Mouse (Mus musculus) midbrain, embryonic 15.5 days (tissue): Measurements from ENCODE around the gene Kcnd3. TPM values are rescaled to one million over a fixed set of nuclear protein-coding genes. Genes with fewer than 3 reads are reported as not detected.

Source experiments
- ATAC-seq: fragments of 200-750 bp; cut with Nextera tagmentation; replicated peaks from 2 replicates; pipeline ENCODE4 v1.8.0; 2017; ENCODE audit warnings: moderate TSS enrichment
- H3K27ac ChIP-seq: fragments of 300-500 bp; sonication (generic); 2 replicates; pipeline ENCODE4 v1.5.1; 2015; ENCODE audit warnings: mild to moderate bottlenecking, inconsistent platforms
- H3K27me3 ChIP-seq: fragments of 300-500 bp; sonication (generic); replicated peaks from 2 replicates; pipeline ENCODE4 v1.6.1; 2015; ENCODE audit warnings: inconsistent platforms
- H3K36me3 ChIP-seq: fragments of 300-500 bp; sonication (generic); replicated peaks from 2 replicates; pipeline ENCODE4 v1.6.1; 2015; ENCODE audit warnings: inconsistent platforms
- H3K4me1 ChIP-seq: fragments of 300-500 bp; sonication (generic); 2 replicates; pipeline ENCODE4 v1.6.1; 2015; ENCODE audit warnings: inconsistent platforms
- H3K4me2 ChIP-seq: fragments of 300-500 bp; sonication (generic); 2 replicates; pipeline ENCODE4 v1.6.1; 2015; ENCODE audit warnings: inconsistent platforms, mild to moderate bottlenecking, moderate library complexity
- H3K4me3 ChIP-seq: fragments of 300-500 bp; sonication (generic); 2 replicates; pipeline ENCODE4 v1.5.1; 2015; ENCODE audit warnings: mild to moderate bottlenecking, inconsistent platforms
- H3K9ac ChIP-seq: fragments of 300-500 bp; sonication (generic); 2 replicates; pipeline ENCODE4 v1.6.1; 2015; ENCODE audit warnings: mild to moderate bottlenecking, inconsistent platforms
- H3K9me3 ChIP-seq: fragments of 300-500 bp; sonication (generic); 2 replicates; pipeline ENCODE4 v1.6.1; 2016; ENCODE audit warnings: inconsistent platforms
- WGBS: fragments of 180-500 bp; shearing (Covaris S2); methylation state at CpG from one replicate; pipeline ENCODE4 v1.1.7; 2015; ENCODE audit warnings: mixed read lengths; 5-methylcytosine and 5-hydroxymethylcytosine counted together
- polyA plus RNA-seq: library from polyadenylated mRNA; unstranded; fragments of >200 nt; fragmentation: Nextera tagmentation; extraction: Ambion mirVana; gene quantifications from 2 replicates; pipeline ENCODE4 v1.2.1, GENCODE M21; 2015

The Kcnd3 gene
- polyA plus RNA-seq, 1 experiment from 2014 or later = 12.5 TPM

GRCm38 (mm10) chr3:105716353-105717000 lies 264.3 kb downstream of the Kcnd3 start:
- H3K9me3 ChIP-seq = no peaks in the 10 kb centered on the region
- no peaks in the 10 kb centered on the region for H3K27me3 ChIP-seq
- WGBS = 65% methylated on average over 18 of the region's 18 CpGs
- H3K4me2 ChIP-seq = no peak overlapping the region
- ATAC-seq = no peak
- H3K9ac ChIP-seq = no peak overlapping the region
- no peak overlapping the region for H3K4me3 ChIP-seq
- H3K27ac ChIP-seq = no peak overlapping the region
- no peaks in the 10 kb centered on the region for H3K36me3 ChIP-seq
- H3K4me1 ChIP-seq = peaks cover 11% of the 10 kb centered on the region

DNA sequence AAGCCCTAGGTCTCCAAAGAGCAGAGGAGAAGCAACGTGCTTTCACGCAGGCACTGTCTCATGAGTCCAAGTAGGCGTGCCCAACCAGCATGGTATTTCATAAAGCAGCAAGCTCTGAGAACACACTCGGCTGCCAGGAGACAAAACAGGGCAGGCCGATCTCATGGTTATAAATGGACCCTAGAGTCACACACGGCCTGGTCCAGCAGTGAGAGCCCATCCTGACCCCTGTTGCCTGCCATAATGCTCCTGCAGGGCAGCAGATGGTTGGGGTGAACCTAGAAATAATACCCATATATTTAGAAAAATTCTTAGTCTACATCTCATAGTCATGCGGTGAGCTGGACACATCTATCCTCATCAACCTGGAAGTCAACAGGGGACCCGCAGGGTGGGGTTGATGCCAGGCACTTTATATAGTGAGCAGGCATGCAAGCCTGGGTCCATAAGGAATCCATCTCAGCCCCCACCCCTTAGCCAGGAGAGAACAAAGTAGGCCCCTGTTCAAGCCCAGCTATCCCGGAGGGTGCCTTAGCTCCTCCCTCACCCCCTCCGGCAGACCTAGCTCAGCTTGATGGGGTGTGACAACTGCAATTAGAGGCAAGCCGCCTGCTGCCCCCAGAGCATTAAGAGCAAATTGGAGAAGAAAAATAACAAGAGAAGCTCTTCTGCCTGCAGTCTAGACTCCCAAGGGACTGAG lies 265.9 kb downstream of the Kcnd3 start:
- Histone ChIP-seq H3K27ac (no peak overlapping the region), H3K4me1 (peaks cover 11% of the 10 kb centered on the region), H3K9ac (no peak overlapping the region), H3K27me3 (no peaks in the 10 kb centered on the region), H3K9me3 (no peaks in the 10 kb centered on the region), H3K4me3 (no peak overlapping the region), H3K4me2 (no peak overlapping the region), H3K36me3 (no peaks in the 10 kb centered on the region)
- WGBS = 54% methylated on average over 11 of the region's 11 CpGs
- peak; percentile 25; the same call in 1 of the 2 replicates for ATAC-seq

GRCm38 (mm10) chr3:105718746-105719145 lies 266.6 kb downstream of the Kcnd3 start:
- Histone ChIP-seq H3K4me1 (peaks cover 11% of the 10 kb centered on the region), H3K27me3 (no peaks in the 10 kb centered on the region), H3K9me3 (no peaks in the 10 kb centered on the region), H3K9ac (no peak overlapping the region), H3K4me3 (no peak overlapping the region), H3K27ac (no peak overlapping the region), H3K4me2 (no peak overlapping the region), H3K36me3 (no peaks in the 10 kb centered on the region)
- ATAC-seq = no peak
- WGBS = 61% methylated on average over 4 of the region's 4 CpGs

- Histone ChIP-seq H3K9me3 (no peaks in the 10 kb centered on the region), H3K27me3 (no peaks in the 10 kb centered on the region), H3K4me2 (no peak overlapping the region), H3K27ac (no peak overlapping the region), H3K9ac (no peak overlapping the region), H3K4me1 (peaks cover 4% of the 10 kb centered on the region), H3K36me3 (no peaks in the 10 kb centered on the region), H3K4me3 (no peak overlapping the region)
- 79% methylated on average over 4 of the region's 4 CpGs for WGBS
- no peak for ATAC-seq
Measured at GRCm38 (mm10) chr3:105719979-105720378, 267.8 kb downstream of the Kcnd3 start.

DNA sequence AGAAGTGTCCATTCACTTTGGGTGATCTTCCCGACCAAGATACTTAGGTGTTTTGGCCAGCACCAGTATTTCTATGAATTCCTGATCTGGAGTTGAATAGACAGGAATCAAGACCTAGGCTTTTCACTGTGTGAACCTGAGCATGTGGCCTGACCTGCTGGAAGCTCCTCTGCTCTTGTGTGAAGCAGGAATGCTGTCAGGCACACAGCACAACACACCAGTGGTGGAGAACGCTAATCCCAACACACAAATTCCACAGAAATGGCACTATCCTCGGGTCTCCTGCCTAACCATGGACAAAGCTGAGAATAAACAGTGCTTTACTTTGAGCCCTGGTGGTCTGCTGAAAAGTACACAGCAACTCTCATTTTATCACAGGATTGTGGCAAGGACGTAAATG lies 268.4 kb downstream of the Kcnd3 start:
- H3K36me3 ChIP-seq = no peaks in the 10 kb centered on the region
- no peaks in the 10 kb centered on the region for H3K27me3 ChIP-seq
- no peak overlapping the region for H3K4me2 ChIP-seq
- H3K4me1 ChIP-seq = peaks cover 4% of the 10 kb centered on the region
- no peak for ATAC-seq
- whole genome bisulfite sequencing = 83% methylated on average over 4 of the region's 4 CpGs
- H3K27ac ChIP-seq = no peak overlapping the region
- H3K9me3 ChIP-seq = no peaks in the 10 kb centered on the region
- H3K4me3 ChIP-seq = no peak overlapping the region
- H3K9ac ChIP-seq = no peak overlapping the region

GRCm38 (mm10) chr3:105721681-105722201 lies 269.6 kb downstream of the Kcnd3 start:
- ATAC-seq = no peak
- WGBS = 66% methylated on average over 2 of the region's 2 CpGs
- H3K36me3 ChIP-seq = no peaks in the 10 kb centered on the region
- no peaks in the 10 kb centered on the region for H3K27me3 ChIP-seq
- H3K4me3 ChIP-seq = no peak overlapping the region
- peaks cover 4% of the 10 kb centered on the region for H3K4me1 ChIP-seq
- no peak overlapping the region for H3K9ac ChIP-seq
- no peak overlapping the region for H3K4me2 ChIP-seq
- H3K9me3 ChIP-seq = no peaks in the 10 kb centered on the region
- no peak overlapping the region for H3K27ac ChIP-seq

GRCm38 (mm10) chr3:105722510-105722909 lies 270.4 kb downstream of the Kcnd3 start:
- ATAC-seq = no peak
- no peaks in the 10 kb centered on the region for H3K9me3 ChIP-seq
- H3K4me1 ChIP-seq = peaks cover 4% of the 10 kb centered on the region
- H3K27ac ChIP-seq = no peak overlapping the region
- H3K27me3 ChIP-seq = no peaks in the 10 kb centered on the region
- H3K9ac ChIP-seq = no peak overlapping the region
- no peaks in the 10 kb centered on the region for H3K36me3 ChIP-seq
- no peak overlapping the region for H3K4me2 ChIP-seq
- 84% methylated on average over 3 of the region's 3 CpGs for WGBS
- H3K4me3 ChIP-seq = no peak overlapping the region

Other genes starting within 250 kb of the Kcnd3 start
- 25.9 and 26.3 TPM in 2 replicates for gene Ddx20, start 235.2 kb downstream of the Kcnd3 start, polyA plus RNA-seq